Mouse (Mus musculus): ENCODE results near the gene Rbm47.

GRCm38 (mm10) chr5:66000567-66001125 is 172.3 kb downstream of the Rbm47 start:
- TF ChIP-seq CTCF (IDR thresholded peaks at IDR 0.05; ENCODE audit: low read depth) (no peak), EP300 (optimal IDR thresholded peaks at IDR 0.05) (no peak)

All from stomach, postnatal 0 days (tissue).